Mouse (Mus musculus): ENCODE results near the gene Ptges.
A peak's percentile ranks its signal among the peaks of the same experiment; 100 is the strongest.

Gene Ptges

DNA sequence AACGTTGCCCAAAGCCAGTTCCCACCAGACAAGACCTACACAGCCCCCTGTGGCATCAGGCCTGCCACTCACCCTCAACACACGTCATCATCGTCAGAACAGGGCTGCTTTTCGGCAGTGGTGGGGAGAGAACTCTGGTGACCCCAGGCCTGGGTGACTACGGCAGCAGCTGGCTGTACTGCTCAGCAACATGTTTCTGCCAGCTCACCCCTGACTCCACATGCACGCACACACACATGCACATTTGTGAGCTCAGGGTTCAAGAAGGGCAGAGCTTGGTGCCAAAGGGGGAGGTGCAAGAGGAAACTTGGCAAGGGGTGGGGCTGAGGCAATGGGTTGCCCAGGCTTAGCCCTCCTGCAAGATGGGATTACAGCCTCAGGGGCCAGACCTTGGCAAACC, 32.4 kb downstream of the Ptges start:
- DNase-seq, result no peak

DNA sequence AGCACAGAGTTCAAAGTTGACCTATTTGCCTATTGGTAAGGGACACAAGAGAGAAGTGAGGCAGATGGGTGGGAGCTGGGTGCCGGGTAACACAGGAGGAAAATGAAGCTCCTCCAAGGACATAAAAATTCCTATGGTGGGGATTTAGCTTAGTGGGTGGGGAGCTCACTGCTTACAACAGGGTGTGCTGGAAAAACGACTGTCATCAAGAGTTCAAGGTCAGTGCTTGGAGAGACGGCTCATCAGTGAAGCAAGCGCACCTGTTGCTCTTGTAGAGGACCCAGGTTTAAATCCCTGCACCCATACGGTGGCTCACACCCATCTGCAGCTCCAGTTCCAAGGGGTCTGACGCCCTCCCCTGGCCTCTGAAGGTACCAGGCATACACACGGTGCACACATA, 35.7 kb downstream of the Ptges start:
- no peak for DNase-seq

DNA sequence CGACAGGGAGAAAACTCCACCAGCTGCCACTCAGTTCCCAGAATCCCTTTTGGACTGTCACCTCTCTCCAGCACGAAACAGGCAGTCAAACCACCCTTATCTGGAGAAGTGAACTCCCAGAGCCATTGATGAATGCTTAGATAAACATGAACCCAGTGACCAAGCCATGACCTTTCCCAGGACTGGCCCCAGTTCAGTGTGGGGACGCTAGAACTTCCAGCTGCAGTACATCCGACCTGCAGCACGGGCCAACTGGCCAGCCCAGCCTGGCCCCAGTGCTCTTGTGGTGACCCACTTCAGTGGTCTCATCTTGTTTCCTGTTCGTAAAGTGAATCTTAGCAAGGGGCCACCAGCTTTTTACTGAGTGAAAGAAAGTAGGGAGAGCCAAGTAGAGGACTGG, 36.3 kb downstream of the Ptges start:
- DNase-seq, result no peak

DNA sequence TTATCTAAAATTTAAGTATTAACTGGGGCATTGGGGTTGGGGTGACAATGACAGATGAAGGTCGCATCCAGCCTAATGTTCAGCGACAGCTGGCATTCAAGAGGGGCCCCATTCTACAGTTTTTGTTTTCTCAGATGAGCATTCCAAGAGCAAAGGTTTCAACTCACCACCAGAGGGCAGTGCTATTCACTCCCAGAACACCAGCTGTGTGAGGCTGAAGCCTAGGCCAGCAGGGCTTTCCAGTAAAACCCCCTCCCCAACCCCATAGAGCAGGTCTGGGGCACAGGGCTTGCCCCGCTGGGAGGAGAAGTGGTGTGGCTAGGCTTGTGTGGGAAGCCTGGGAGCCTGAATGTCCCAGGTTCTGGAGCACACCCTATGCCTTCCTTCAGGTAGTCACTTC, 38.7 kb downstream of the Ptges start:
- peak; percentile 40 for DNase-seq

DNA sequence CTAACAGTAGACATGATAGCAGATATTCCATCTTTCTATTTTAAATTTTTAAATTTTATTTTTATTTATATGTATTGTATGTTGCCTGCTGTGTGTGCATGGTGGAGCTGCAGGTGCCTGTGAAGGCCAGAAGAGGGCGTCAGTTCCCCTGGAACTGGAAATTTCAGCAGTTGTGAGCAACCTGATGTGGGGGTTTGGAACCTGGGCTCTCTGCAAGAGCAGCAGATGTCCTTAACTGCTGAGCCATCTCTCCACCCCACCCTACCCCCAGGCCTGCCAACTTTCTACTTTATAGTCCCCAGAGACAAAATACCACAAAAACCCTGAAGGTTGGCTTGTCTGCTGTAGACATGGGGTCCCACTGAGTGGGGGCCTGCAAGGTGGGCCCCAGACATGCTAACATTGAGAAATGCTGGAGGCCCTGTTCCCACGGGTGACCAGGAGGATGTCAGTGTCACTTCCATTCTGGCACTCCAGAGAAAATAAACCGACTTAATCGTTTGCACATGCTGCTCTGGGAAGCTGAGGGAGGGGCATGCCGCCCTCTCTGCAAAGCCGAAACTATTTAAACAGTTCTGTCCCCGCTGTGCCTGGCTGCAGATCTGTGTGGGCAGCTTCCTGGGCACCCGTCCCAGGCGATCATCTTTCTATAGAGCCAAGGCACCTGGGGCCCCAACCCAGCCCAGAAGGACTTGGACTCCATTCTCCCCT, 44.1 kb downstream of the Ptges start:
- DNase-seq, result peak; percentile 33

DNA sequence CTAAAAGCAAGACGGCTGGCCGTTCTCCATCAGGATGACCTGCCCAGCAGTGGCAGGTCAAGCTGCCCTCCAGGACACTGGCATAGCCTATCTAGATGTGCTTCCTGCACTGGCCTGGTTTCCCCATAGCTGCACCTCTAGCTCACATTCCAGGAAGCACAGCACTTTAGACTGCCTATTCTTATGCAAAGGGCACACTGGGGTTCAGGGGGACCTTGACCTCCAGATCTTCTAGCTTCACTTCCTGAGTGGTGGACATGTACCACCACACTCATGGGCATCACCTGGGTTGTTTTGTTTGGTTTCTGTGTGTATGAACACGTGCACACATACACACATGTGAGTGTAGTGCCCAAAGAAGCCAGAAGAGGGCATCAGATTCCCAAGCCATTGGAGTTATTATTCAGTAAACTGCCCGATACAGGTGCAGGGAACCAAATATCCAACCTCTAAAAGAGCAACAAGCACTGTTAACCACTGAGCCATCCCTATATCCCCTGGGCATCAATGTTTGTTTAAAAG, 44.8 kb downstream of the Ptges start:
- no peak for DNase-seq

DNA sequence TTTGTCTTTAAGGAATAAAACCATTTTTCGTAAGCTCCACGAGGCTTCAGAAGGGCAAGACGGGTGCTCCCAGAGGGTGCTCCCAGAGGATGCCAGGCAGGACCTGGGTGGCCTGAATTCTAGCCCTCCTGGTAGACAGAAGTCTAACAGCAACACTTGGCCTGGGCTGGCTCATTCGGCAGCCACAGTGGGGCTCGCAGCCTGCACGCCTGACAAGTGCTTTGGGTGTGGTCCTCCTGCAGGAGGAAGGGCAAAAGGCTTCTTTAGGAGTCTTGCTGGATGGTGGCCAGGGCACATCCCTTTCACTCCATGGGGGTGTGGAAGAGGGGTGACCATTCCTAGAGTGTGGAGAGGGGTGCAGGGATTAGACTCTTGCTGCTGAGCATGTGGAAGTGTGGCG, 48.4 kb downstream of the Ptges start:
- no peak for DNase-seq

DNA sequence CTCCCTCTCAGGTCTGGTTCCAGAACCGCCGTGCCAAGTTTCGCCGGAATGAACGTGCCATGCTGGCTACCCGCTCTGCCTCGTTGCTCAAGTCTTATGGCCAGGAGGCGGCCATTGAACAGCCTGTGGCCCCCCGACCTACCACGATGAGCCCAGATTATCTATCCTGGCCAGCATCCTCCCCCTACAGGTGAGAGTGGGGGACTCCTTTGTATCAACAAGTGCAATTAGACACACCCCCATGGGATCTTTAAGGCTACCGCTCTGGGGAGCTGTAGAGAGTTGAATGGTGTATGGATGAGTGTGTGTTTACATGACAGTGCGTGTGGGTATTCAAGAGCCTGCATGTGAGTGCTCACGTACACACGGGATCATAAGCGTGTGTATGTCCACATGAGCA, 50.2 kb downstream of the Ptges start:
- no peak for DNase-seq

DNA sequence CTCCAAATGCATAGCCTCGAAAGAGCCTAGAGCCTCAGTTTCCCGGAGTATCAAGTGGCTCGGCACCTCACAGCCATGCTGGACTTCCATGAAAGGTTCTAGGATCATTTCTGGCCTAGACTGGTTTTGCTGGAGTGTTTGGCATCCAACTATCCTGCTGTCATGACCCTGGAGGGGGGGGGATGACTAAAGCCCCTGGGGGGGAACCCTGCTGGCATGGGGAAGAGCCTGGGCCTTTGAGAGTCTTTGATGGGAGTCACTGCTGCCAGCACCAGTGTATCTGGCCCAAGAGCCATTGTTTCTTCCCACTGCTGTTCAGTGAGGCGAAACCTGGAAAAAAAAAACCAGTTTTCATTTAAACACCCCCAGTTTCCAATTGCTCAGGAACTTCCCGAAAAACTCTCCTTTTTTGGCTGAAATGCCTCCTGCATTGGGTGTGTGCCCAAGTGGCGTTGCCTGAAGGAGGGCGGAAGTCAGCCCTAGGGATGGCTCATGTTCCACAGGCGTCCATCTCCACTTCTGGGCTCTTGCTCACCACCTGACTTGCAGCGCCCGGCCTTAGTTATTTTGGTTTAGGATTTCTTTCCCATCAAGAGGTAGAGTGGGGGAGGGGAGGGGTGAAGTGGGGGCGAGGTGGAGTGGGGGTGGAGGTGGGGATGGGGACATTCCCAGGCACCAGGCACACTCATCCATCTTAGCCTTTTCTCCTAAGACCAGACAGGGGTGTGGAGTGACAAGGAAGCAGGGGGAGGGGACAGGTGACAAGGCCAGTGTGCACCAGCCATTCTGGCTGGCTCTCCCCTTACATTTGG, 53.8 kb downstream of the Ptges start:
- no peak for DNase-seq

DNA sequence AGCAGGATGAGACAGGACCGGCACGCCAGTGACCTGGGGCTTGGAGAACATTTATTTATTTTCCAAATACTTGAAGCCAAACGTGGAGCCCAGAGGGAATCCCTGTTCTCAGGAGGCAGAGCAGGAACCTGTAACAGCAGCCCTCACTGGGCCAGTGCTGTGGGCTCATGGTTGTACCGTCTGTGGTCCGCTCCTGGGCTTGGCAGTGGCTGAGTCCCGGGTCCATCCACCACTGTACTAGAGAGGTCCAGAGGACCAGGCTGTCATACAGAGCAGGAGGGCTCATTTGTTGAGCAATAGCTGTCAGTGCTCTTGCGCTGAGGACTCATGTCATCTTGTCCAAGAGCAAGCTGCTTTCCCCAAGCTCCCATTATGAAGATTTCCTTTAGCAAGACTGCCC, 54.6 kb downstream of the Ptges start:
- no peak for DNase-seq

DNA sequence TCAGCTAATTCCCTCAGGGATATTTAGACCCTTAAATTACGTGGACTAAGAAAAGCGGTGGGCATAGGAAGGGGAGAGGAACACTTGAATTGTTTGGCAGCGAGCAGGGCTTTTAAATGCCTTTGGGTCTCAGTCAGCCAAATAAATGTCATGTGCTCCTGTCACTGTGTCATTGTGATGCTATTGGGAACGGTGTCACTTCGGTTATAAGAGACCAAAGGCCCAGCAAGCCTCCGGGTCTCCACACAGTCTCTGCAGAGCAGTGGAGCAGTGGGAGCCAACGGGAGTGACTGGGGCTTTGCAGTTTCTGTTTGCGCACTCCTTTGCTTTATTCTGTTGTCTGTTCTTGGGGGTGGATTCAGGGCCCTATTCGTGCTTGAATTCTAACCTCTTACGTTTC, 55.2 kb downstream of the Ptges start:
- DNase-seq, result no peak

DNA sequence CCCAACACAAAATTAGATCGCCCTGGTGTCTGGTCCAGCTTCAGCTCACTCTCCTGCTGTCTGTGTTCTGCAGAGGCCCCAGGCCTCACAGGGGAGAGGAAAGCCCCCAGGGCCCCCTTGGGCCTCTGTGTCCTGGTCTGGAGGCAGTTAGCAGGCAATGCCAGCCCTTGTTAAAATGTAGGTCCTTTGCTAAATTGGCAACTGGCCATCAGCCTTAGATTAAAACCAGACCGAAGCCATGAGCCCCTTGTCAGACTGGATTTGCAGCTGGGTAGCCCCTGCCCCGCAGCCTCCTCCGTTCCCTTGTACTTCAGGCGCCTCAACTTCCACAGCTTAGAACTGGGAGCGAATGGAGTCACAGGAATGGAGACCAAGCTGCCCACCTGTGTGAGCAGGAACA, 57.0 kb downstream of the Ptges start:
- DNase-seq, result no peak

DNA sequence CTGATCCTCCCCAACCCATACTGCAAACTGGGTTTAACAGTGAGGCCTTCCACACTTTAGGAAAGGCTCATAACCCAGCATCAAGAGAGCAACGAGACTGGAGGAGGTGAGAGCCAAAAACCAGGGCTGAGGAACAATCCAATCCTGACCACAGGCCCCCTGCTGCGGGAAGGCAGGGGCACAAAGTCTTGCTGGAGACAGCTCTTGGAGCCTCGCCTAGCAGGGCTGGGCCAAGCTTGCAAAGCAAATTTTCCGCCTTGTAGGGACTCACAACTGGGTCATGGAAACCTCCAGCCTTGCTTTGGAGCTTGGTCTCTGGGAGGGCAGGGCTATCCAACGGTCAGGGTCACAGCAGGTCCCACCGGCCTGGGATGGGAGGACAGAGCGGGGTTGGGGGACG, 58.8 kb downstream of the Ptges start:
- DNase-seq, result no peak

DNA sequence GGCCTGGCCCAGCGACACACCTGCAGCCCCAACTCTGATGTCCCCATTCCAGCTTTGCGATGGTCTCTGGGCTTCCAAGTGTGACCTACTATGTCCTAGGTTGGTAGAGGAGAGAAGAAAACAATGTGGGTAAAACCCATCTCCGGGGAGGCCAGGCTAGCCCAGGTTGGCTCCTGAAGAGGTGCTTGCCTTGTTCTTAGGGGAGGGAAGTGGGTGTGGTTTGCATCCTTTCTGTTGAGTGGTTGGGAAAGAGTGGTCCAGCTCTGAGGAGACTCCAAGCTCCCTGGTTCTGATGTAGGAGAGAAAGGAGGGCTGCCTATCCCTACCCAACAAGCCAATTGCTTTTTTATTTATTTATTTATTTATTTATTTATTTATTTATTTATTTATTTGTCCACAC, 64.2 kb downstream of the Ptges start:
- no peak for DNase-seq

DNA sequence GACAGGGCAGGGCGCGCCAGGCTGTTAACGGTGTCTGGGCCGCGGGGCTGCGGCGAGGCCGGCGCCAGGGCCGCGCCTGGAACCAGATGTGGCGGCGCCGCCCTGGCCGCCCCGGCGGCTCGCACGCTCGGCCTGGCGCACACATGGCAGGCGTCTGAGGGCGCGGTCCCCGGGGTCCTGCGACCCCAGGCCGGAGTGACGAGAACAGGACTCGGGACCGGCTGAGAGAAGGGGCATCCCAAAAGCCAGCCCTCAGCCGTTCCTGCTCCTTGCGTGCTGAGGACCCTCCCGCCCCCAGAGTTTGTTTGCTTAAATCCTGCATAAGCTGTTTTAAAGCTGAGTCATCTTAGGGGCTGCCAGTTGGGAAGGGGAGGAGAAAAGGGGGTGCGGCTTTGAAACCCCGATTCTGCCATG, 64.7 kb downstream of the Ptges start:
- no peak for DNase-seq

DNA sequence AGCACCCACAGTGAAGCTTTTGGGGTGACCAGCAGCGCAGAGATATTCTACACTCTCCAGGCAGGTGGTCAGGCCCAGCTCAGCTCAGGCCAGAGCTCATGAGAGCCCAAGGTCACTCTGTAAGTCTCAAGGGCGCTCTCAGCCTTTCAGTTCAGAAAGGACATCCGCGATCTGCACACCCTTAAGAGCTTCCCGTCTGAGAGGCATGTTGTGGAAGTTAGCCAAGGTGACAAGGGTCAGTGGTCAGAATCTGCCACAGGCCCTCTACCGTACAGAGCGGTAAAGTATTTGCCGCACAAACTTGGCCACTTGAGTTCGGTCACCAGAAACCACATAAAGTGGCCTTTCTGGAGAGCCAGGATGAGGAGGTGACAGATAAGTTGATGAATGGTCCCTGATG, 66.1 kb downstream of the Ptges start:
- no peak for DNase-seq

DNA sequence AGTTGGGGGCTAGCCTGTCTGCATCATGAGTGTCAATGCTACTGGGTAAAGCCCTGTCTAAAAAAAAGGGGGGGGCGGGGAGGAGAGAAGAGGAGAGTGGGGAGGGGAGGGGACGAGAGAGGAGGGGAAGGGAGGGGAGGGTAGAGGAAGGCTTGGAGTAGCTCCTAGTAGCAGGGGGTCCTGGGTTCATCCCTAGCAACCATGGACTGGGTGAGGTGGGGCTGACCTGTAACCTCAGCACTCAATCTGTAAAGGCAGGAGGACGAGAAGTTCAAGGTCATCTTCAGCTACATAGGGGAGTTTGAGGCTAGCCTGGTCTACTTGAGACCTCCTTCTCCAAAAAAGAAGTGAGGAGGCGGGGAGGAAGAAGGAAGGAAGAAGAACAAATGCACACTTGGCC, 67.6 kb downstream of the Ptges start:
- DNase-seq, result no peak

DNA sequence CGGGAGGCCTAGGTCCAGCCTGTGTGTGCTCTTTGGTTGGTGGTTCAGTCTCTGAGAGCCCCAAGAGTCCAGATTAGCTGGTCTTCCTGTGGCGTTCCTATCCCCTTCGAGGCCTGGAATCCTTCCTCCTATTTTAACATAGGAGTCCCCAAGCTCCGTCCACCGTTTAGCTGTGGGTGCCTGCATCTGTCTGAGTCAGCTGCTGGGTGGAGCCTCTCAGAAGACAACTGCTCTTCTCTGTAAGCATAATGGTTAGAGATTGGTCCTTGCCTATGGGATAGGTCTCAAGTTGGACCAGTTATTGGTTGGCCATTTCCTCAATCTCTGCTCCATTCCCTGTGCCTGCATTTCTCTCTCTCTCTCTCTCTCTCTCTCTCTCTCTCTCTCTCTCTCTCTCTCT, 69.9 kb downstream of the Ptges start:
- no peak for DNase-seq

DNA sequence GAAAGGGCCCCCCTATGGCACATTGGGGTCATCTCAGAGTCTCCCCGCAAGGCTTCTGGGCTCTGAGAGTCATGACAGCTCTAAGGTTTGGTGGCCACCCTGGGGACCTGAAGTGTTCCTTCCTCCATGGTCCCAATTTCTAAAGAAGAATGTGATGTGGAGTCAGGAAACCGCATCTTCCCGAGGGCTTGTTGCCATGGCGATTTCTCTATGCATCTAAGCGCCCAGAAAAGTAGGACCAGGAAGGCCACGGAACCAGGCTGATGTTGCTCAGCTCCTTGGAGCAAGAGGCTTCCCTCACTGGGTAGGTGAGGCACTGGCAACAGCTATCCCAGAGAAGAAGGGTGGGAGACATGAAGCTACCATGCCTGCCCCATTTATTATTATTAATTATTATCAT, 72.6 kb downstream of the Ptges start:
- no peak for DNase-seq

DNA sequence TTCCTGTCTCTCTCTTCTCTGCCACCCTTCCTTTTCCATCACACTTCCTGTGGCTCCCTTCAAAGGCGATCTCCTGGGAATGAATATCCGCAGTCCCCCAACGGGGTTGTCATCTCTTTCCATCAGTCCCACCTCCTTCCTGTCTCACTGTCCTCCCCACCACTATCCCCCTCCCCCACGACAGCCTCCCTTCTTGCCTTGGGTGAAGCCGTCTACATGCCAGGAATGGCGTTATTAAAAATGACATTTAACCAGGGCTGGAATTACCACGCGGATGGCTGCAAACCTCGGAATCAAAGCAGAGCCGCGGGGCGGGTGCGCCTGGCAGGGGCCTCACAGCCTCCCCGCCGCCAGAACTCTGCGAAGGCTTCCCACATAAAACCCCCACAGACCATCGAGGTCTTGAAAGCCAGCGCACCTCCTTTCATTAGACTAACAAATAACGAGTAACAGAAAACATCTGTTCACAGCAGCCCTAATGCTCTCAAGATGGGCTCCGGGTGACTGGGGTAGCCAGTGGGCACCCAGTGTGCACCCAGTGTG, 76.8 kb downstream of the Ptges start:
- DNase-seq, result no peak

DNA sequence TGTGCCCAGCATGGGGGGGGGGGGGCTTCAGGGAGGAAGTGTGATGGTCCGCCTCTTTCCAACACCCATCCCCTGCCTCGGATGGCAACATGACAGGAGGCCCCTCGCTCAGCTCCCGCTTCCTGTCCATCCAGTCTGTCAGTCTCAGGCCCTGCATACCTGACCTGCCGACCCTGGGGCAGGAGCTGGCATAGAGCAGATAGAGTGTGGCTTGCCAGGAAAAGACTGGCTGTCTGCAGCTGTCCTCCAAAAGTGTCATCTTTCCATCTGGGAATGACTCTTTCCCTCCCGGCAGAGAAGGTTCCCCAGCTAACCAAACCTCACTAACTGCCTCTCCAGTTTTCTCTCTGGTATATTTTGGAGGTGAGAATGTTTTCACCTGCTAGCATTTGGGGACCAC, 79.1 kb downstream of the Ptges start:
- no peak for DNase-seq

DNA sequence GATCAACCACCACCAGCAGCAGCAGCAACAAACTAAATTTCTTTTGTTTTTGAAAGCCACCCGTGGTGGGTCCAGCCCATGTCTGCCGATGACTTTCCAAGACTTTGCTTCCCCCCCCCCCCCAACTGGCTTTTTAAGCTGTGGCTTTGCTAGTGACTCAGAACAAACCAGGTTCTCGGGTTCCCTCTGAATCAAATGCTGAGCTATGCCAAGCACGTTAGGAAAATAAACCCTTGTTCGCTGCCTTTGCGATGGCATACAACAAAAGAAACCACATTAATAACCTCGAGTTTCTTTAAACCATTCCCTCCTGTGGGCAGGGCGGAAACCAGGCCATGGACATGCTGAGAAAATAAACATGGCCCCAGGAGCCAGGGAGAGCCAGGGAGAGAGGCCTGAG, 81.5 kb downstream of the Ptges start:
- no peak for DNase-seq

DNA sequence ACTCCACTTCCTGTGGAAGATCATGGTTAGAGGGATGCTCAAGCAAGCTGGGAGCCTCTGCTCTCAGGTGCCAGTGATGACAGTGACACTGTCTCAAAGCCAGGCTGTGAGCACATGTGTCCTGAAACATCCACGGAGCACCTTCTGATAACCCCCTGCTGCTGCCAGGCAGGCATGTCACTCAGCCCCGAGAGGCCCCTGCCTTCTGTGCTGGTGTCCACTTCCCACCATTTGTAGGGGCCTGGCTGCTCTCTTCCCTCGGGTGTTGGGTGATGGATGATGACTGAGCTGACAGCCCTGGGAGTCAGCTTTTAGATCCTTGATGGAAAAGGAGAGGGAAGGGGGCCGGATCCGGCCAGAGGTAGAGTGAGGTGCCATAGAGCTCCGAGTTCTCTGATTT, 82.9 kb downstream of the Ptges start:
- DNase-seq, result no peak

DNA sequence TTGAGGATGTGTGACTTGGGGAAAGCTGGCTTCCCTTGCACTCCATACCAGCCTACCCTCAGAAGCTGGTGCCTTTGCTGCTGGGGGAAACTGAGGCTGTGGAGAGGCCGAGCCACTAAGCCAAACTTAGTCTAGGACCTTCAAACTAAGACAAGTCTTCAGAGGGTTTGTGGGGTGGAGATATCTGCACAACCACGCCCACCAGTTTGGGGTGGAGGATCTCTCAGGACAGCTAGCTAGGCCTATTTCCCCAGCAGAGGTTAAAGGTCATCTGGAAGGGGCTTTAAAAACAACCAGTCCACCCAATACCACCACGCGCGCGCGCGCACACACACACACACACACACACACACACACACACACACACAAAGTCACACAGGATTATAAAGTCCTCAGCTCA, 83.4 kb downstream of the Ptges start:
- no peak for DNase-seq

Data from right cerebral cortex, postnatal 4 days (tissue).